Mouse (Mus musculus) T-helper 2 cell (primary cell): Measurements from ENCODE around the gene Fam107a.

Source experiments
- in situ Hi-C: fragments of 300-600 bp; cut with MboI, MseI; formaldehyde crosslinking; loops from one replicate; pipeline ENCODE4 v1.15.1; 2025; ENCODE audit warnings: high pct_unique_total_duplicates

The Fam107a gene

DNA sequence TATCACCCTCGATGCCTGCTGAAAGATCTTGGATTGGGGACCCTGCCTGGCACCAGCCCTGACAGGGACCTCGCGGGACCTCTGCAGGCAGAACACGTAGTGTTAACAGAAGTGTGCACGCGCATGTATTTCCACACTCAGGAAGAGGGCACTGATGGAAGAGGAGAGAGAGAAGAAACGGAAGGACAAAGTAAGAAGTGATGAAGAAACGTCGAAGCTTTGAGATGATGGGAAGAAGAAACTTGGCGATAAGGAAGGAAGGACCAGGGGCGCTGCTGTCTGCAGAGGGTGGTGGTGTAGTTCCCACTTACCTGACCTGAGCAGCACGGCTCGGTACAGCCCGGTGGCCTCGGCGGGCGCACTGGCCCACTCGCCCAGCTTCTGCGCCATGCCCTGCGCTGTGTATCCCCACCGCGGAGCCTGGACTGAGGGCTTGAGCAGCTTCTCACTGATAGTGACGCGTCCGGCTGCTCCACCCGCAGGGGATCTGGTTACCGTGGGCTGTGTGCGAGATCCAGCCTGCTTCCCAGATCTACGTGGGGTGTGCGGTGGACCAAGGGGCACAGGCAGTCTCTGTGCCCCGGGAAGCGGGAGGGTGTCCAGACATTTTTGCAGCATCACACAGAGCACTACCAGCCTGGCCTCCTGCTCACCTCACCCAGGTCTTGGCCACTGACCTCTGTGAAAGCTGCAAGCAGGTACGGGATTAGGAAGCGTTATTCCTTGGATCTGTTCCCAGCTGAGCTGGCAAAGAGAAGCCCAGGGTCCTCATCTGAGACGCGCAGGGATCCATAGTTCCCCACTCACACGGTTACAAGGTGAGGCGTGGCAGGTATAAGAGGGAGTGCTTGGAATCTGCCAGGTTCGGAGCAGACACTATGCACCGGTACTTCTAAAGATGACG, at the start of gene Fam107a:
TSS of gene Fam107a (minus strand) at position 830 of the 904 bp plus-strand sequence.
- in situ Hi-C loops, result no loop called here

DNA sequence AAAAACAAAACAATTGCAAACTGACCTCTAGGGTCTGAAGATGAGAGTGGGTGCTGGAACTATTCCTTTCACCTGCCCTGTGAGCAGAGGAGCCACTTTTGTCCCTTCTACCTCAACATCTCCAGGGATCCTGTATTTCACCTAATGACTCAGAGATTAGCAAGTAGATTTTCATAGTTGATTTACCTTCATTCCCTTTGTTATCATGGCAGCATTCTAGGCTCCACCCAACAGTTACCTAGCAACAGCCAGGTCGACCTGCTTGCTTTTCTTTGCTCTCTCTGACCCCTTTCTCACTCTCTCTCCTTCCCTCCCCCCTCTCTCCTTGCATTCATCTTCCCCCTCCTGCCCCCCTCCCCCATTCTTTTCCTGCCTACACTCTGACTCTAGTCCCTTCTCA, 49.3 kb upstream of the Fam107a start:
- in situ Hi-C loops, result loop anchor here (25.0 kb wide), 1 partner anchor 1595 kb away; no protein-coding TSS in a partner anchor

DNA sequence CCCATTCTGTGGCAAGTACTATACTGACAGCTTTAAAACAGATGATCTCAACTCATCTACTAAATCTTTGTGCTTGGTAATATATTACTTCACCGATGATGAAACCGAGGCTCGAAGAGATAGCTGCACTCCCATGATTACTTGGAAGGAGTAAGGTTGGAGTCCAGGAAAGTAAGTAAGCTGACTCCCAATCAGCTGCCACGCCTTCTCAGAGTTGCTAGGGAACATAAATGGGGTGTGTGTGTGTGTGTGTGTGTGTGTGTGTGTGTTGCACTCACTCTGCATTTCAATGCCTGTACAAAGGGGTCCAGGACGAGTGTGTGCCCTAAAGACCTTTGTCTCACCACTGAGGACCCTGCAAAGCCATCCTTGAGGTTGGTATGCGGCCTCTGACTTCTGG, 48.0 kb upstream of the Fam107a start:
- in situ Hi-C loops, result loop anchor here (25.0 kb wide), 1 partner anchor 1596 kb away; no protein-coding TSS in a partner anchor

DNA sequence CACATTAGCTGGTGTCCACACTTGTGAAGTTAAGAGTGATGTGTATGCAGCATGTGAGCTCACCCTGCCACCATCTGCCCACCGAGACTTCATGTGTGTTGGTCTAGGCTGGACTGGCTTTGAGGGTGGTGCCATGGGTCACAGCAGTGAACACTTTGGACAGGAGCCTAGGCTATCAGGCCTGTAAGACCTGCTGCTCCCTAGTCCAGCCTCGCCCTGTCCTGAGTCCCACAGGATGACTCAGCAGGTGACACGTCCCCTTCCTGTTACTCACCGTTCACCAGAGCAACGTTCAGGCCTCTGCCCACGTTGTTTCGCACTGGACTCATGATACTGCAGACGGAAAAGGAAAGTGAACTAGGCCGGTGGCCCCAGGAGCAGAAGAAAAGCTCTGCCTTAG, 39.0 kb upstream of the Fam107a start:
- in situ Hi-C loops, result loop anchor here (25.0 kb wide), 1 partner anchor 1605 kb away; no protein-coding TSS in a partner anchor

DNA sequence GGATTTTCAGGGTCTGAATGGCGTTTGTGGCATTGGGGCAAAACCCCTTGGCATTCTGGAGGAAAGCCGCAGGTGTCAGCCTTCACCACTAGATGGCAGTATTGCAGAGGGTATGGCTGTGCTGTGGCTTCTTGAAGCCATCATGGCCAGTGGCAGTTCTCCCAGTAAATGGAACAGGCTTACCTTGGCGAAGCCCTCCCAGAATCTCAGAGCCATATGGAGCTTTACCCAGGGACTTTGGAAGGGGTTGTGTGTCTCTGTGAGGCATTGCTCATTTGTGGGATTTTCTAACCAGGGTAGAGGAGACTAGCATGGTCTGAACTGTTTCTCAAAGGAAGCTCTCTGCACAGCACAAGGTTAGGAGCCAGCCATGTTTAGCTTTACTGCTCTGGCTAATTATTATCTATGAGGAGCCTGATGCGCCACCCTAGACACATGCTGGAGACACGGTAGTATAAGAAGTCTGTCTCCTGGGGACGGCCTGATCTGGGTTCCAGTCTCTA, 38.2 kb upstream of the Fam107a start:
- in situ Hi-C loops, result loop anchor here (25.0 kb wide), 1 partner anchor 1606 kb away; no protein-coding TSS in a partner anchor

DNA sequence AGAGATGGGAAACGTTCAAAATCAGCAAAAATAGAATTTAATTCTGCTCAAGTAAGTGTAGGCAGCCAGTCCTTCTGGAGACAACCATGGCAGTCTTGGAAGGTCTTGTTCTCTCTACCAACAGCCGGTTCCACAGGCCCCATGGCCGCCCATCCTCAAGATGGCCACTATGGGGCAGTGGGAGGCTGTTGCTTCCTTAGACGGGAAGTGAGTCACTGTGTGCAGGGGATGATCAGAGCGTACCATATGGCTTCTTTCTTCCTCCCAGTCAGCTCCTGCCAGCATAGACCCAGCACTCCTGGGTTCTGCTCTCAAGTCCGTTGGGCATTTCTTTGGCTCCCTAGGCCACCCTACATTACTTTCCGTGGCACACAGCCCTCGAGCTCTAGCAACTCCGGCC, 31.1 kb upstream of the Fam107a start:
- in situ Hi-C loops, result no loop called here

DNA sequence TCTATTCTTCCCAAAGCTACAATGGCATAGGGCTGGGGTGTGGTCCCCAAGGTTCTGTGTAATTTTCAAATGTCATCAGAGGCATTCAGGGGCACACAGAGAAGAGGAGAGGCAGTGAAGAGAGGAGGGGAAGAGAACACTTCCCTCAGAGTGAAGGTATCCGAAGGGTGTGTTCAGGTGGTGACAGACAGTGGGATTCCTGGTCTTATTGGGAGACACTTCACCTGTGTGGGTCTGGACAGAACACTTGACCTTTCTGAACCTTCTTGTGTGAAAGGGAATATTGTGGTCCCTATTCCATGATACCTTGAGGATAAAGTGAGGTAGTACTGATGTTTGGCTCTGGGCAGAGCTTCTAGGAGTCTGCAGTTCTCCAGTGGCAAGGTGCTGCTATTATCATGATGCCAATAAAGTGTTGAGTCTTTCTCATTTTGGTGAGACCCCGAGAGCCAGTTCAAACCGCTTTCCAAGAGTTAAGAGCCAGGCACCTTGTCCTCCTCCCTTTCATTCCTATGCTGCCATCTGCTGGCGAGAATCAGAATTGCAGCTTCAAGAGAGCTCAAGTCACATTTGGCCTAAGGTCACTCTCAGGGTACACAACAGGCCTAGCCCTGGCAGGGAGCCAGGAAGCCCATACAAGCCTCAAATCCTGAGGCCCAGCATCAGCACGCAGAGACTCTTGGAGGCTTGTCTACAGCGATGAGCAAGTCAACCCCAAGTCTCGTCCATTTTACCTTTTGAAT, 28.6 kb upstream of the Fam107a start:
- in situ Hi-C loops, result no loop called here

DNA sequence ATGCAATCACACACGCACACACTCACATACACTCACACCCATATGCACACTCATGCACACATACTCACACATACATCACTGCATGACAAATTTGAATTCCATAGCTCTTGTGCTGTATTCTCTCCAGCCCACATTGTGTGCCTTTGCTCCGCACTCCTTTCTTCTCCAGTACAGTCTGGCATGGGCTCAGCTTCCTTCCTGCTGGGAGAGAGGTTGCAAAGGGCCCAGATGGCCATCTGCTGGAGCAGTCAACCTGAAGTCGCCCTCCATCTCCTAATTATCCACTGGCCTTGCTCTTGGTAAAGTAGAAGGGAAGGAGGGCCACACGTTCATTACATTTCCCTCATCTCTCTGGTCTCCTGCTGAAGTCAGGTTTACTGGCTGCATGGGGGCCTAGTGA, 27.7 kb upstream of the Fam107a start:
- in situ Hi-C loops, result no loop called here

DNA sequence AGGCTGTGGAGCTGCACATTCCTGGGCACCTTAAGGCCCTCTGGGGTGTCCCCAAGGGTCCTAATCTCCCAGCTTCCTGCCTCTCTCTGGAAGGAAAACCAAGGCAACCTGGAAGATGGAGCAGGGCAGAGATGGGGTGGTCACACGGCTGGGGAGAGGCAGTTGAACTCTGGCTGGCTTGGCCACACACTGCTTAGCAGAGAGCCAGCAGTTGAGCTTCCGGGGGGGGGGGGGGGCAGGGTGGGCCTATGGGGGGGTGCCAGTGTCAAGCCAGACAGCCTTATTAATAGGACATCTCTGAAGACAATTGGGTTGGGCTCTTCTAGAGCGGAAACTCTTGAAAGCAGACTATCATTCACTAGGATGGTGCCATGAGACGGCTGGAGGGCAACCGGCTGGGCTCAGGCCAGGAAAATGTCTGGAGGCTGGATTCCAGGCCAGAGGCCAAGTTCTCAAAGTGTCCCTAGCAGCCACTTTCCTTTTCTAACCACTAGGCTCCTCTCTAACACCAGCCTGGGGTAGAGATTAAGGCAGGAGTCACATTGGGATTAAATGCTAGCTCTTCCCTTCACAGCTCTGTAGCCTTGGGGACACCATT, 24.8 kb upstream of the Fam107a start:
- in situ Hi-C loops, result no loop called here

DNA sequence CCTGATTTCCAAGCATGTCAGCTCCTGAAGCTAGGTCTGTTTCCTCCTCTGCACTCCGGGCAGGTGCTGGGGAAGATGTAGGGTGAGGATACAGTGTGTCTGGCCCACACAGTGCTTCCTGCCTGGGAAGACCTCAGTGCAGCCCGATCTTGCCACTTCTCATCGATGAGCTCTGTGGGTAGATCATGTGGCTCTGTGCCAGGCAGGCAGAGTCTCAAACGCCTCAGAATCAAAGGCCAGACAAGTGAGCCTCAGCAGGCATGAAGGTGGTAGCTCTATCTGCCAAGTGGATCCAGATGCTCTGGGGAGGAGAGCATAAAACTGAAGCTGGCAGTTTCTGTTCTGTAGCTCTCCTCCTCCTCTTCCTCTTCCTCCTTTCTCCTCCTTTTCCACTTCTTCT, 22.4 kb upstream of the Fam107a start:
- in situ Hi-C loops, result no loop called here

DNA sequence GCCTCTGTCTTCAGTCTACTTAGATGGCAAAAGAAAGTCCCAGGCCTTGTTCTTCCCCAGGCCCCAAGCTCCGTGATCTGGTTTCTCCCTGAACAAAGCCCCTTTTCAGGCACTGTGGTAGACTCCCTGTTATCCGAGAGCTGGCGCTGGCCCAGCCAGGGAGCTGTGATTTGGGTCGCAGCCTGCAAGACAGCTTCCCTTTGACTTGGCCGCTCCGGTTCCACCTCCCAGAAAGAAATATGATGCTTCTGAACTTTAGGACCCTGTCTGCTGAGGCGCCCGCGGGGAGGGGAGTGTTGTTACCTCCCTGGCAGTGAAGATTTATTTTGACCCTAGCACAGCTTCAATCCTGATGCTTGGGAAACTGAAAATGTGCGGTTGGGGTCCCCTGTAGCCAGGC, 18.1 kb upstream of the Fam107a start:
- in situ Hi-C loops, result no loop called here

DNA sequence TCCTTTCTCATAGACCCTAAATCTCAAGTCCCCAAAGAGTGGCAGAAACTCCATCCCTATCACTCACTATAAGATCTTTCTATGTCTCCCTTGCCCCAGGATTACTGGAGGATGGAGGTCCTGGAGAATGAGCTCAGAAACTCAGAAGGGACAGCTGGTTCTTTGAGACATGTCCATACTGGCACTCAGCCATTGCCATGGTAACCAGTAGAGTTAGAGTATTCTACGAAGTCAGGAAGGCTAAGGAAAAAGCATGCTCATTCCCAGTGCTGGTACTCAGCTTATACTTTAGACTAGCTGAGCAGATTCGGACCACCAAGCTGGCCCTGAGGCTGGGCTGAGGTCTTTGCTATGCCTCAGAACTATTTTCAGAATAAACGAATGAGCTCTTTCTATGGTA, 16.7 kb upstream of the Fam107a start:
- in situ Hi-C loops, result no loop called here

DNA sequence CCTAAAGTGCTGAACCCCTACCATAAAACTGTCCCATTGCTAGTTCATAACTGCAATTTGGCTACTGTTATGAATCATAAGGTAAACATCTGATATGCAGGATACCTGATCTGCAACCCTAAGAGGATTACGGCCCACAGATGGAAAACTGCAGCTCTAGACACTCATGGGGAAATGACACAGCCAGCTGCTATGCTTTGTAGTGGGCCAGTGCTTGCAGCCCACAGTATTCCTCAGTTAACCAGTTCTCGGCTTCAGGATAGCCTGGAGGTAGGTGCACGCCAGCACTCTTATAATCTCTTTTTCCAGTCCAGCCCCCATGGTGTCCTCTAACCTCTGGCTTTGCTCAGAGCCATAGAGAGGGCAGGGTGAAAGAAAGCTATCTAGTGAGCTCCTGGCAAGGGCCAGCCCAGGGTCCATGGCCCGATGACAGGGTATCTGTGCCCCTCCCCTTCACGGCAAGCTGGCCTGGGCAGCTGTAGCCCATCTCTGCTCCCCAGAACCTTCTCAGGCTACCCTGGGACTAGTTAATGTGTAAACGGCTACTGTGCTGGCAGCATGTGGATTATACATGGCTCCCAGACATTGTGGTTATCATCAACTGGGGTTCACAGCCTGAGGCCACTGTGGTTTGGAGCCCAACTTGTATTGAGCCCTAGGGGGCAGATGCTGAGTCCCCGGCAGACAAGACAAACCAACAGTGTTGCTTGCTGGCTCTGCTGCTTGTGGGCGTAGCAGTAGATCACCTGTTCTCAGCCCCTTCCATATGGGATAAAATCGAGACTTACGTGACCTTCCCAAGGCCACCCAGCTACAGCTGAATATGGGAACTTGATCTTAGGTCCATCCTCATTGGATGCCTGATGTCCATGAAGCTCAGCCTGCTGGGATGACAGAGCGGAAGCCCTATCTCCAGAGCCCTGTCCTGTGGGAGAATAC, 14.8 kb upstream of the Fam107a start:
- in situ Hi-C loops, result no loop called here

DNA sequence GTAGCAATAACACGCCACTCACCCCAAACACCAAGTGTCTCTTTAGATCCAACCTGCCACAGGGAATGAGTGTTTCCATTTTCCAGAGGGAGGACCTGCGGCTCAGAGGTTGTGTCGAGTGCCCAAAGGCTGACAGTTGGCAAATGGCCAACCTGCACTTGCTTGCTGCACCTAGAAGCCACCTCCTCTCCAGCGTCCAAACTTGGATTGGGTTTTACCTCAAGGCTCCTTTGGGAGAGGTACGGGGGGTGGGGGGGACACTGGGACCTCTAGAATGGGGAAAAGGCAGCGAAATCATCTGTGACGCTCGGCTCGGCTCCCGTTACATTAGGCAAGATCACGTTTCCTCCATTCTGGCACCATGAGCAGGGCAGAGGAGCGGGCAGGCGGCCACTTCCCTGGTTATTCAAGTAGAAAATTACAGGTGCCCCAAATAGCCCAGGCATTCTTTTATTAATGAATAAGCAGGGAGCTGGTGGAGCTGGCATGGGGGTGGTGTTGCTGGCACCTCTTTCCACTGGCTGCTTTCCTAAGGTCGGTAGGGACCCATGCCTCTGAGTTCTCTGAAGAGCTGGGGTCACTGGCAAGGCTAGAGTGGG, 13.6 kb upstream of the Fam107a start:
- in situ Hi-C loops, result no loop called here

DNA sequence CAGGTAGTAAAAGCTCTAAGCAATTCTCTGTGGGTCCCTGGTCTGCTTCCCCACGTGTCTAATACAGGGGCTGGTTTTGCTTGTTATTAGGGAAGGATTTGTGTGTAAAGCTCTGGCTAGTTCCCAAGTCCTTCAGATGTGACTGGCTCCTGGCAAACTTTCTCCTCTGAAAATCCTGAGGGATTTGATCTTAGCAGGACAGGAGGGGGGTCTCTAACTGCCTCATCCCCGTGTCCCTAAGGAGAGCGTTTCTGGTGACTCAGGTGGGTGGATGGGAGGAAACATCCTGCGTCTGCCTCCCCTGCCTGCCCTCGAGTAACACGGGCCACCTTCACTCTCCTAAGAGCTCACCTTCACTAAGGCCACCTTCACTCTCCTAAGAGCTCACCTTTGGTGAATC, 12.6 kb upstream of the Fam107a start:
- in situ Hi-C loops, result no loop called here

DNA sequence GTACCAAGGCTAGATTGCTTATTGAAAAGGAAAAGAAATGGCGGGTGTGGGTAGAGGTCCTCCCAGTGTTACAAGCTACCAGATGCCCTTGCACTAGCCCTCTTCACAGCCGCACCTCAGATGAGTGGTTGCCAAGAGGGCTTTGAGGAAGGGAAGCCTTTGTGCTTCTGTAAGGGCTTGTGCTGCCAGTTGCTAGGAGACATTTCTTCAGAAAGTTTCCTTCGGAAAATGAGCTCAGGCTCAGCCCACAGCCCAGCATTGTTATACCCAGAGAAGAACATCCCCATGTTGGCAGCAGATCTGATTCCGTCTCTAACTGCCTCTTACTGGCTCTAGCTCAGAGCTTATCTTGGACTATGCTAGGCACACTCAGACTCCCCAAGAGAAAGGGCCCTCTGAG, 11.7 kb upstream of the Fam107a start:
- in situ Hi-C loops, result no loop called here

DNA sequence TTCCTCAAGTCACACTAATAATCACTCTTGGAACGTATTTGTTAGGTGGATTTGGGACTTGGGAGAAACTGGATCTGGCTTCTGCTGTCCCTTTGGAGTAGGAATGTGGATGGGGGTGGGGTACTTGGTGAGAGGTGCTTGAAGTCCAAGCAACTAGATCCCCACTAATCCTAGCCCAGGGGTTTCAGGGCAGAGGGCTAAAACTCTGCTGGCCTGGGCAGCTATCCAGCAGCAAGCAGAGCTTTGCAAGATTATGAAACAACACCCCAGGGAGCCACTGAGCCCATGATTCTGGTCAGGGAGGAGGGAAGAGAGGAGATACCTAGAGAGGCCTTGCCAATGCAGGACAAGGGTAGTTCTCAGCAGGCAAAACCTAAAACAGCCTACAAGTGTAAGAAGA, 9.5 kb upstream of the Fam107a start:
- in situ Hi-C loops, result no loop called here

DNA sequence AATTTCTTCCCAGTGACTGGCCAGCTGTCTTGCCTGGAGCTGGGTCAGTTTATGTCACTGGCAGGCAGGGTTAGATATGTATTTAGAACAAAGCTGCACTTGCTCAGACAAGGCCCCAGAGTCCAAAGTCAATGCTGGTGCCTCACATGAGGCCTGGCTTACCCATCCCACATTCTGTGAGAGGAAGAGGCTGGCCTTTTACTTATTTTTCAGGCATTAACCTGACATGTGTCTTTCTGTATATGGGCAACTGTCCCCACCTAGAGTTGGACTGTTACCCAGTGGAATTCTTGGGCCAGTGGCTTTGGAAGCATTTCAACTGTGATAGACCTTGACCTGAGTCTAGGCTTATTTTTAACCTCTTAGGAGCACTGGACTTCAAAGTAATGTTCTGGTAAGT, 9.1 kb upstream of the Fam107a start:
- in situ Hi-C loops, result no loop called here

DNA sequence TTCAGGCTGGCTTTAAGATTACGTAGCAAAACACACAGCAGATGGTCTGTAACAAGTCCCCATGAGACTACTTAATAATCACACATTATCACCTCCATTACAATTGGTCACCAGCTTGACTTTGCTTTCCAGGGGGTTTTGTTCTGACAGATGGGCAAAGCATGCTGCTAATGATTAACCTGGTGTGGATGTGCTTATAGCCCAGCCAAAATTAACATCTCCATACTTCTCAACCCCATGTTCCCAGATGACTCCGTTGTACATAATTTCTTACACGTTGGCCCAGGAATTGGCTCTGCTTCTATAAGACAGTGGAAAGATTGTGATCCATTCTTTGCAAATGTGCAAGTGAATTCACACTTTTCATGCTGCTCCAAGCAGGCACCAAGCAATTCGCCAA, 7.9 kb upstream of the Fam107a start:
- in situ Hi-C loops, result no loop called here

DNA sequence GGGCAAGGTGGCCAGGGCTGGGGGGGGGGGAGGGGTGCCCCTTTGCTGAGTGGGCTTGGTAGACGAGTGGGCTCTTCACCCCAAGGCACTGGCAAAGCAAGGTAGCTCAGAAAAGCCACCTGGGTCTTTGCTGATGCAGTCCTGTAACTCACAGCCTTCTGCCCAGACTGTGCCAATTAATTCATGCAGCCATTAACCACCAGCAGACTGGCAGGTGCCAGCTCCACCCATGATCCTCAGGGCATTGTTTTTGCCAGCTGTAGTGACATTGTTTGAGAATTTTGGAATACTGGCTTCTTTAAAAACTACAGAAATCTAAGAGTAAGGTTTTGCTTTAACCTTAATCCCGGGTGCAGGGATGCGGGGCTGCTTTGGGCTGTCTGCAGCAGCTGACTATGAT, 2.7 kb upstream of the Fam107a start:
- in situ Hi-C loops, result no loop called here
